Mouse (Mus musculus) mature B cell (primary cell): ENCODE measurements around the gene Pdzd7.

Experiments
- in situ Hi-C: fragments of 300-500 bp; cut with MboI; formaldehyde crosslinking; loops from 2 replicates; pipeline ENCODE4 v1.14.3; 2019

Gene Pdzd7

GRCm38 (mm10) chr19:45012636-45013035, 32.9 kb downstream of the Pdzd7 start:
- in situ Hi-C loops, result no loop called here

GRCm38 (mm10) chr19:45012219-45012618, 33.3 kb downstream of the Pdzd7 start:
- in situ Hi-C loops, result no loop called here

GRCm38 (mm10) chr19:45010646-45011045, 34.9 kb downstream of the Pdzd7 start:
- in situ Hi-C loops, result no loop called here

- in situ Hi-C loops, result no loop called here
Observed at GRCm38 (mm10) chr19:45007425-45008191, 37.9 kb downstream of the Pdzd7 start.

GRCm38 (mm10) chr19:45007021-45007420, 38.5 kb downstream of the Pdzd7 start:
- in situ Hi-C loops, result no loop called here

GRCm38 (mm10) chr19:45005957-45006712, 39.4 kb downstream of the Pdzd7 start, which contains the start of gene Mrpl43:
TSS of gene Mrpl43 (minus strand) at chr19:45006442.
- in situ Hi-C loops, result no loop called here

GRCm38 (mm10) chr19:45005444-45005843, 40.1 kb downstream of the Pdzd7 start, which contains the start of gene Twnk:
TSS of gene Twnk (plus strand) at chr19:45005663.
- in situ Hi-C loops, result no loop called here

GRCm38 (mm10) chr19:45003740-45004516, 41.6 kb downstream of the Pdzd7 start:
- in situ Hi-C loops, result no loop called here

- in situ Hi-C loops, result no loop called here
Observed at GRCm38 (mm10) chr19:45002301-45002700, 43.2 kb downstream of the Pdzd7 start.

- in situ Hi-C loops, result no loop called here
Observed at GRCm38 (mm10) chr19:44999647-45000046, 45.9 kb downstream of the Pdzd7 start.

GRCm38 (mm10) chr19:44997786-44998185, 47.7 kb downstream of the Pdzd7 start:
- in situ Hi-C loops, result no loop called here

GRCm38 (mm10) chr19:44992712-44993111, 52.8 kb downstream of the Pdzd7 start:
- in situ Hi-C loops, result no loop called here

GRCm38 (mm10) chr19:44992246-44992645, 53.3 kb downstream of the Pdzd7 start:
- in situ Hi-C loops, result no loop called here

GRCm38 (mm10) chr19:44991031-44991430, 54.5 kb downstream of the Pdzd7 start:
- in situ Hi-C loops, result no loop called here

- in situ Hi-C loops, result no loop called here
Observed at GRCm38 (mm10) chr19:44989567-44990495, 55.7 kb downstream of the Pdzd7 start.

- in situ Hi-C loops, result no loop called here
Observed at GRCm38 (mm10) chr19:44988831-44989566, 56.5 kb downstream of the Pdzd7 start, which contains the start of gene Sema4g. TSS of gene Sema4g (plus strand) at chr19:44989101.

GRCm38 (mm10) chr19:44988321-44988720, 57.2 kb downstream of the Pdzd7 start:
- in situ Hi-C loops, result no loop called here

GRCm38 (mm10) chr19:44987851-44988250, 57.7 kb downstream of the Pdzd7 start:
- in situ Hi-C loops, result no loop called here

- in situ Hi-C loops, result no loop called here
Observed at GRCm38 (mm10) chr19:44987004-44987403, 58.5 kb downstream of the Pdzd7 start.
